In the genomic region with DNA sequence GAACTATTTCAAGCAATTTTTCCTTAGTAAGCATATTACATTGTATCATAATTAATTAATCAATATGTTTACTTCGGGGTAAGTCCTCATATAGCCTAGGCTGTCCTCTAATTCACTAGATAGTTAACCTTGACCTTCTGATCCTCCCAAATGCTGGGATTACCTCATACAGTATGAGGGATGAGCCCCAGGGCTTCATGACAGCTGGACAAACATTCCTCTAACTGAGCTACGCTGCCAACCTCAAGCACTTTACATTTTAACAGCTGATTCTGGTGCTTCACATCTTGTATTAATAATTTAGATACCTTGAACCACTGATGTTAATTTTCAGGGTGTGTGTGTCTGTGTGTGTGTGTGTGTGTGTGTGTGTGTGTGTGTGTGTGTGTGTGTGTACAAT, we compare ENCODE assay signal across 21 mouse cellular contexts. TPM values are rescaled to one million over a fixed set of nuclear protein-coding genes. Genes with fewer than 3 reads are reported as not detected.
"Had no signal": no experiment of that assay in that cellular context is flagged by ENCODE, and none has a peak within 500 bp of the region (broad histone marks: within the 10 kb centered on the region; RNA-seq: fewer than 3 reads in every experiment).

No protein-coding gene starts in this region.

- DNase-seq: liver, postnatal 0 days; lung, embryonic 14.5 days; lung, postnatal 10 days; lung, postnatal 4 days; retina, postnatal 1 day; right cerebral cortex, adult 18-20 months; right cerebral cortex, postnatal 25 days; right cerebral cortex, postnatal 4 days; spleen, adult 18-20 months; thymus, adult 18-20 months; thymus, postnatal 14 days; thymus, postnatal 36 days had no signal

- H3K9ac ChIP-seq: liver, embryonic 15.5 days; liver, postnatal 0 days; lung, embryonic 14.5 days; midbrain, embryonic 13.5 days; midbrain, embryonic 15.5 days; neural tube, embryonic 13.5 days; neural tube, embryonic 15.5 days had no signal

- H3K4me3 ChIP-seq: liver, embryonic 15.5 days; midbrain, embryonic 13.5 days; midbrain, embryonic 15.5 days; neural tube, embryonic 13.5 days; neural tube, embryonic 15.5 days had no signal

- H3K4me1 ChIP-seq: liver, embryonic 15.5 days; midbrain, embryonic 13.5 days; midbrain, embryonic 15.5 days; neural tube, embryonic 13.5 days; neural tube, embryonic 15.5 days had no signal

- H3K4me2 ChIP-seq: liver, embryonic 15.5 days; lung, embryonic 14.5 days; midbrain, embryonic 11.5 days; midbrain, embryonic 13.5 days; midbrain, embryonic 15.5 days; neural tube, embryonic 13.5 days; neural tube, embryonic 15.5 days had no signal

- H3K36me3 ChIP-seq: liver, embryonic 15.5 days; midbrain, embryonic 13.5 days; midbrain, embryonic 15.5 days; neural tube, embryonic 13.5 days; neural tube, embryonic 15.5 days had no signal

- H3K9me3 ChIP-seq: liver, embryonic 15.5 days; midbrain, embryonic 13.5 days; midbrain, embryonic 15.5 days; neural tube, embryonic 13.5 days; neural tube, embryonic 15.5 days had no signal

- ATAC-seq: liver, postnatal 0 days; midbrain, embryonic 13.5 days; midbrain, embryonic 15.5 days had no signal

- H3K27me3 ChIP-seq: liver, embryonic 15.5 days; midbrain, embryonic 13.5 days; midbrain, embryonic 15.5 days; neural tube, embryonic 13.5 days; neural tube, embryonic 15.5 days had no signal

- H3K27ac ChIP-seq: liver, embryonic 15.5 days; midbrain, embryonic 13.5 days; midbrain, embryonic 15.5 days; neural tube, embryonic 13.5 days; neural tube, embryonic 15.5 days had no signal

RNA-seq across cellular contexts. Expression of gene Dync1i1, which starts 6.5 kb away (rescaled TPM):
- total RNA-seq: megakaryocyte, adult 5-6 weeks; megakaryocyte-erythroid progenitor cell, adult 5-6 weeks; monocyte, adult 5-6 weeks had no signal
